Mouse (Mus musculus) megakaryocyte, adult 5-6 weeks (primary cell): ENCODE data around the gene Map4k3. TPM values are rescaled to one million over a fixed set of nuclear protein-coding genes. Genes with fewer than 3 reads are reported as not detected.
A peak's percentile ranks its signal among the peaks of the same experiment; 100 is the strongest.

Source experiments
- ATAC-seq: 2 replicates; pipeline ENCODE4 v1.8.0; 2016; ENCODE audit warnings: mild to moderate bottlenecking, inconsistent platforms; ENCODE audit not compliant: poor library complexity, severe bottlenecking
- total RNA-seq, 2 experiments: library from RNA; stranded (forward) in 1 of 2; stranded (reverse) in 1 of 2; fragments of 153-499, 151-499 nt in 1 of 2; fragments of 221-1000, 200-1000 nt in 1 of 2; gene quantifications; 2 replicates each; pipeline versions ENCODE4 v1.2.3 to v1.2.4; 2015 to 2017

The Map4k3 gene
- total RNA-seq, 2 experiments from 2014 or later = 5.6 to 7.9 TPM

- ATAC-seq = no peak
Measured at GRCm38 (mm10) chr17:80638121-80638520, 90.2 kb downstream of the Map4k3 start.

GRCm38 (mm10) chr17:80635794-80636193 lies 92.5 kb downstream of the Map4k3 start:
- no peak for ATAC-seq

- no peak for ATAC-seq
Measured at GRCm38 (mm10) chr17:80632846-80633245, 95.4 kb downstream of the Map4k3 start.

GRCm38 (mm10) chr17:80632354-80632753 lies 95.9 kb downstream of the Map4k3 start:
- no peak for ATAC-seq

- no peak for ATAC-seq
Measured at GRCm38 (mm10) chr17:80631028-80631427, 97.3 kb downstream of the Map4k3 start.

GRCm38 (mm10) chr17:80624979-80625378 lies 103.3 kb downstream of the Map4k3 start:
- no peak for ATAC-seq

- ATAC-seq = no peak
Measured at GRCm38 (mm10) chr17:80621691-80622090, 106.6 kb downstream of the Map4k3 start.

- ATAC-seq = peak; percentile 98
Measured at GRCm38 (mm10) chr17:80620786-80621423, 107.4 kb downstream of the Map4k3 start.

GRCm38 (mm10) chr17:80619556-80619955 lies 108.7 kb downstream of the Map4k3 start:
- ATAC-seq = no peak

GRCm38 (mm10) chr17:80618890-80619289 lies 109.4 kb downstream of the Map4k3 start:
- no peak for ATAC-seq

- no peak for ATAC-seq
Measured at GRCm38 (mm10) chr17:80603806-80604205, 124.5 kb downstream of the Map4k3 start.

GRCm38 (mm10) chr17:80603079-80603625 lies 125.1 kb downstream of the Map4k3 start:
- no peak for ATAC-seq

GRCm38 (mm10) chr17:80601371-80601770 lies 126.9 kb downstream of the Map4k3 start:
- no peak; the same call in 1 of the 2 replicates for ATAC-seq

- no peak for ATAC-seq
Measured at GRCm38 (mm10) chr17:80583051-80583450, 145.2 kb downstream of the Map4k3 start.

- no peak for ATAC-seq
Measured at GRCm38 (mm10) chr17:80579901-80580300, 148.4 kb downstream of the Map4k3 start.

- no peak for ATAC-seq
Measured at GRCm38 (mm10) chr17:80579089-80579488, 149.2 kb downstream of the Map4k3 start.

GRCm38 (mm10) chr17:80578041-80578440 lies 150.2 kb downstream of the Map4k3 start:
- no peak for ATAC-seq

- ATAC-seq = no peak
Measured at GRCm38 (mm10) chr17:80577639-80578038, 150.6 kb downstream of the Map4k3 start, which contains the start of gene Cdkl4. Cdkl4 (minus strand) TSS chr17:80577813.

GRCm38 (mm10) chr17:80577214-80577613 lies 151.1 kb downstream of the Map4k3 start:
- ATAC-seq = peak; percentile 71

- no peak for ATAC-seq
Measured at GRCm38 (mm10) chr17:80575008-80575407, 153.3 kb downstream of the Map4k3 start.

GRCm38 (mm10) chr17:80574471-80574965 lies 153.8 kb downstream of the Map4k3 start:
- ATAC-seq = no peak

- no peak for ATAC-seq
Measured at GRCm38 (mm10) chr17:80572187-80572935, 155.9 kb downstream of the Map4k3 start.
